Mouse (Mus musculus) ES-Bruce4 (cell line): Measurements from ENCODE around the gene Drc7. TPM values are rescaled to one million over a fixed set of nuclear protein-coding genes. Genes with fewer than 3 reads are reported as not detected.

Experiments used
- H3K27ac ChIP-seq: 2 replicates; pipeline ENCODE4 v1.5.1; 2012; ENCODE audit warnings: low read length, inconsistent platforms; ENCODE audit not compliant: insufficient read depth
- H3K27me3 ChIP-seq: 2 replicates; pipeline ENCODE4 v1.6.1; 2012; ENCODE audit warnings: mild to moderate bottlenecking, low read length, inconsistent platforms; ENCODE audit not compliant: control insufficient read depth, poor library complexity, insufficient read depth, severe bottlenecking
- H3K36me3 ChIP-seq: 2 replicates; pipeline ENCODE4 v1.6.1; 2012; ENCODE audit warnings: inconsistent platforms, mild to moderate bottlenecking, low read length, moderate library complexity; ENCODE audit not compliant: control insufficient read depth, poor library complexity, insufficient read depth, severe bottlenecking
- H3K4me1 ChIP-seq: one replicate; pipeline ENCODE4 v1.8.1; 2011; ENCODE audit warnings: low read length; ENCODE audit not compliant: control insufficient read depth, insufficient read depth
- H3K4me3 ChIP-seq: 2 replicates; pipeline ENCODE4 v1.5.1; 2011; ENCODE audit warnings: low read depth, mild to moderate bottlenecking, low read length
- H3K9ac ChIP-seq: 2 replicates; pipeline ENCODE4 v1.6.1; 2012; ENCODE audit warnings: low read depth, mild to moderate bottlenecking, inconsistent platforms; ENCODE audit not compliant: poor library complexity, severe bottlenecking
- H3K9me3 ChIP-seq: replicated peaks from 2 replicates; pipeline ENCODE4 v1.6.1; 2012; ENCODE audit warnings: mild to moderate bottlenecking, low read length, inconsistent platforms; ENCODE audit not compliant: control insufficient read depth, poor library complexity, insufficient read depth, severe bottlenecking
- CTCF ChIP-seq: IDR thresholded peaks from one replicate; pipeline ENCODE4 v1.8.1; 2011; ENCODE audit warnings: low read depth, low read length
- EP300 ChIP-seq: IDR thresholded peaks from 2 replicates; pipeline ENCODE4 v1.6.1; 2011; ENCODE audit warnings: low read depth, low read length; ENCODE audit not compliant: insufficient read depth
- POLR2A ChIP-seq: IDR thresholded peaks from one replicate; pipeline ENCODE4 v1.8.1; 2011; ENCODE audit warnings: low read length; ENCODE audit not compliant: insufficient read depth
- polyA plus RNA-seq: library from polyadenylated mRNA; stranded (reverse); fragments of >200 nt; gene quantifications from 2 replicates; pipeline ENCODE4 v1.2.4, GENCODE M21; 2011; ENCODE audit warnings: low read depth; ENCODE audit not compliant: missing spikeins, insufficient read depth, insufficient read length

Gene Drc7
- polyA plus RNA-seq, 1 experiment, result 0.64 TPM

GRCm38 (mm10) chr8:95067582-95067981 is 12.7 kb downstream of the Drc7 start:
- Histone ChIP-seq H3K27ac (no peak overlapping the region), H3K9me3 (no peaks in the 10 kb centered on the region), H3K9ac (no peak overlapping the region), H3K4me3 (no peak overlapping the region), H3K4me1 (no peaks in the 10 kb centered on the region), H3K27me3 (no peaks in the 10 kb centered on the region), H3K36me3 (no peaks in the 10 kb centered on the region)
- no peak for TF ChIP-seq POLR2A
- peak; percentile 9 for TF ChIP-seq CTCF

GRCm38 (mm10) chr8:95075504-95075903 is 20.6 kb downstream of the Drc7 start:
- H3K4me1 ChIP-seq, result no peaks in the 10 kb centered on the region
- H3K36me3 ChIP-seq, result no peaks in the 10 kb centered on the region
- TF ChIP-seq POLR2A (no peak), EP300 (no peak), CTCF (no peak)
- H3K9ac ChIP-seq, result no peak overlapping the region
- no peak overlapping the region for H3K27ac ChIP-seq
- H3K9me3 ChIP-seq, result no peaks in the 10 kb centered on the region
- H3K4me3 ChIP-seq, result no peak overlapping the region
- no peaks in the 10 kb centered on the region for H3K27me3 ChIP-seq

- Histone ChIP-seq H3K9me3 (no peaks in the 10 kb centered on the region), H3K9ac (no peak overlapping the region), H3K27ac (no peak overlapping the region), H3K36me3 (no peaks in the 10 kb centered on the region), H3K4me3 (no peak overlapping the region), H3K27me3 (no peaks in the 10 kb centered on the region), H3K4me1 (no peaks in the 10 kb centered on the region)
- TF ChIP-seq POLR2A (no peak), EP300 (no peak), CTCF (no peak)
Measured at GRCm38 (mm10) chr8:95076151-95076550, 21.2 kb downstream of the Drc7 start.

- Histone ChIP-seq H3K27ac (no peak overlapping the region), H3K4me1 (no peaks in the 10 kb centered on the region), H3K9ac (no peak overlapping the region), H3K4me3 (no peak overlapping the region), H3K9me3 (no peaks in the 10 kb centered on the region), H3K27me3 (no peaks in the 10 kb centered on the region), H3K36me3 (no peaks in the 10 kb centered on the region)
- no peak for TF ChIP-seq POLR2A
- TF ChIP-seq EP300, result no peak
- no peak for TF ChIP-seq CTCF
Measured at GRCm38 (mm10) chr8:95078055-95078454, 23.2 kb downstream of the Drc7 start.

GRCm38 (mm10) chr8:95079305-95079704 is 24.4 kb downstream of the Drc7 start:
- no peak overlapping the region for H3K4me3 ChIP-seq
- TF ChIP-seq POLR2A (no peak), CTCF (no peak), EP300 (no peak)
- H3K9ac ChIP-seq, result no peak overlapping the region
- no peaks in the 10 kb centered on the region for H3K27me3 ChIP-seq
- H3K36me3 ChIP-seq, result no peaks in the 10 kb centered on the region
- H3K4me1 ChIP-seq, result no peaks in the 10 kb centered on the region
- no peak overlapping the region for H3K27ac ChIP-seq
- no peaks in the 10 kb centered on the region for H3K9me3 ChIP-seq

GRCm38 (mm10) chr8:95080381-95081341 is 25.8 kb downstream of the Drc7 start, which contains the start of gene Katnb1:
Gene Katnb1 (plus strand): TSS chr8:95081186.
- Histone ChIP-seq H3K27me3 (no peaks in the 10 kb centered on the region), H3K36me3 (no peaks in the 10 kb centered on the region), H3K4me3 (peak within 1 kb of the TSS; percentile 97), H3K9me3 (no peaks in the 10 kb centered on the region), H3K4me1 (no peaks in the 10 kb centered on the region), H3K9ac (peak within 1 kb of the TSS; percentile 86), H3K27ac (no peak within 1 kb of the TSS)
- TF ChIP-seq CTCF (no peak), EP300 (no peak), POLR2A (no peak)
